Mouse (Mus musculus): ENCODE data around the gene Reck.

- TF ChIP-seq CTCF (IDR thresholded peaks at IDR 0.05; ENCODE audit: low read depth) (no peak), EP300 (IDR thresholded peaks at IDR 0.05; ENCODE audit: low read depth) (no peak)
These were observed 635 bp downstream of the Reck start for GRCm38 (mm10) chr4:43875919-43876411.
